Mouse (Mus musculus) hindbrain, embryonic 14.5 days (tissue): ENCODE data around the gene Nr2e1. TPM values are rescaled to one million over a fixed set of nuclear protein-coding genes. Genes with fewer than 3 reads are reported as not detected.

Experiments used
- ATAC-seq: fragments of 200-750 bp; cut with Nextera tagmentation; 2 replicates; pipeline ENCODE4 v1.8.0; 2017; ENCODE audit warnings: moderate number of reproducible peaks, mild to moderate bottlenecking, moderate TSS enrichment, moderate library complexity; ENCODE audit not compliant: low FRiP score
- DNase-seq: peaks from one replicate; pipeline ENCODE4 v3.0.0-alpha.2; 2015; ENCODE audit warnings: low spot score
- H3K27ac ChIP-seq: fragments of 300-500 bp; sonication (generic); 2 replicates; pipeline ENCODE4 v1.5.1; 2014; ENCODE audit warnings: mild to moderate bottlenecking, moderate library complexity
- H3K27me3 ChIP-seq: fragments of 300-500 bp; sonication (generic); 2 replicates; pipeline ENCODE4 v1.6.1; 2014; ENCODE audit warnings: mild to moderate bottlenecking, low read length, mixed read lengths; ENCODE audit not compliant: control insufficient read depth, insufficient read depth
- H3K36me3 ChIP-seq: fragments of 300-500 bp; sonication (generic); replicated peaks from 2 replicates; pipeline ENCODE4 v1.6.1; 2014; ENCODE audit not compliant: control insufficient read depth, insufficient read depth
- H3K4me1 ChIP-seq: fragments of 300-500 bp; sonication (generic); replicated peaks from 2 replicates; pipeline ENCODE4 v1.6.1; 2014; ENCODE audit warnings: antibody characterized with exemption, low read length, mixed read lengths; ENCODE audit not compliant: control insufficient read depth, insufficient read depth
- H3K4me2 ChIP-seq: fragments of 300-500 bp; sonication (generic); replicated peaks from 2 replicates; pipeline ENCODE4 v1.6.1; 2014; ENCODE audit warnings: mild to moderate bottlenecking, moderate library complexity
- H3K4me3 ChIP-seq: fragments of 300-500 bp; sonication (generic); replicated peaks from 2 replicates; pipeline ENCODE4 v1.5.1; 2014; ENCODE audit warnings: mild to moderate bottlenecking, low read length
- H3K9ac ChIP-seq: fragments of 300-500 bp; sonication (generic); 2 replicates; pipeline ENCODE4 v1.6.1; 2014
- H3K9me3 ChIP-seq: fragments of 300-500 bp; sonication (generic); 2 replicates; pipeline ENCODE4 v1.6.1; 2016; ENCODE audit warnings: low read length; ENCODE audit not compliant: control insufficient read depth
- WGBS: fragments of 180-500 bp; shearing (Covaris S2); extraction: QIAGEN DNeasy Blood & Tissue Kit; methylation state at CpG from one replicate; pipeline ENCODE4 v1.1.7; 2014; 5-methylcytosine and 5-hydroxymethylcytosine counted together
- polyA plus RNA-seq: library from polyadenylated mRNA; unstranded; fragments of >200 nt; fragmentation: Nextera tagmentation; extraction: Ambion mirVana; gene quantifications from 2 replicates; pipeline ENCODE4 v1.2.1, GENCODE M21; 2014

Gene Nr2e1
- polyA plus RNA-seq, 1 experiment from 2014 or later: not detected

DNA sequence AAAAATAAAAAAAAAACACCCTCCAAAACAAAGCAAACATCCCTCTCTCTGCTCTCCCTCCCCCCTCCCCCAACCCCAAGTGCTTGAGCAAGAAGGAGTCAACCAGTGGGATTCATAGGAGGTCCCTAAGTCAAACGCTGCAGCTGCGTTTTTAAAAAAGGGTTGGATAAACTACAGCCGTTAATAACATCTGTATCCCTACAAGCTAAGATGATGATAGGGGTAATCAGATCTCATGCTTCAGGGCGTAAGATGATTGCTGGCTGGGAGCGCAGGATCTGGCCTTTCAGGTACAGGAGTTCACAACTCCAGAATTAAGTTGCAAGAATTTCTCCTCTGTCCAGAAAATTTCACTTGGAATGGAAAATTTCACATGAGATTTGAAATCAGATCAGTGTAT, 6.1 kb upstream of the Nr2e1 start:
- no peak overlapping the region for H3K4me2 ChIP-seq
- ATAC-seq (no peak), DNase-seq (no peak)
- peaks cover 5% of the 10 kb centered on the region; the same call in 1 of the 2 replicates for H3K9me3 ChIP-seq
- no peaks in the 10 kb centered on the region for H3K36me3 ChIP-seq
- WGBS: 2% methylated on average over 5 of the region's 5 CpGs
- H3K27ac ChIP-seq: no peak overlapping the region
- peaks cover under 1% of the 10 kb centered on the region; the same call in 1 of the 2 replicates for H3K4me1 ChIP-seq
- H3K4me3 ChIP-seq: no peak overlapping the region
- H3K9ac ChIP-seq: no peak overlapping the region
- H3K27me3 ChIP-seq: peaks cover 99% of the 10 kb centered on the region

DNA sequence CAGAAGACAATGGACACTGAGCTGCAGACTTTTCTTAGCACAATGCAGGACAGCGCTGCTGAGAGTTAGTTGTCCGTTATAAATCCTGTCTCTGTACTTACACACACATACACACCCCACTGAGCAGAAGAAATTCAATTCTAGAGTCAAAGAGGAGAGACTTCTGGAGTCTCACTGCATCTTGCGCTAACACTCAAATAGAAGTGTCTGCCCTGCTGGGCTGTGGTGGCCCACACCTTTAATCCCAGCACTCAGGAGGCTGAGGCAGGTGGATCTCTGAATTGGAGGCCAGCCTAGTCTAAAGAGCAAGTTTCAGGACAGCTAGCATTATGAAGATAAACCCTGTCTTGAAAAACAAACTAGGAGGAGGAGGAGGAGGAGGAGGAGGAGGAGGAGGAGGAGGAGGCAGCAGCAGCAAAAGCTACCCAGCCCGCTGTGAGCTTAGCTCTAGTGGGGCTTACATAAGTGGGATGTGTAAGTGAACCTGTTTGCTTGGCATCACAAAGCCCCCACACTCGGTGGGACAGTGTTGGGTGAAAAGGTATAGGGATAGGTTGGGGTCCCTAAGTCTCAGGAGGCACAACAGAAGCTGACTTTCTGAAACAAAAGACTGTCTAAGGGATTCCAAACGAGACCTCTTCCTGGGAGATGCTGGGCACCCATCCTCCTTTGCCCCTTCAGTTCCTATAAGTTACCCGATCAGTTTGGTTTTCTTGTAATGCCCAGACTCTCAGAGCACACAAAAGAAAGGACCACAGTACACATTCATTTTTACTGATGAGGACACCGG, 4.7 kb upstream of the Nr2e1 start:
- H3K27ac ChIP-seq: no peak overlapping the region
- no peak overlapping the region for H3K9ac ChIP-seq
- H3K4me1 ChIP-seq: peaks cover 10% of the 10 kb centered on the region; the same call in 1 of the 2 replicates
- no peak overlapping the region for H3K4me2 ChIP-seq
- whole genome bisulfite sequencing: 1% methylated on average over 8 of the region's 8 CpGs
- no peaks in the 10 kb centered on the region for H3K36me3 ChIP-seq
- DNase-seq (no peak), ATAC-seq (no peak)
- peaks cover 5% of the 10 kb centered on the region; the same call in 1 of the 2 replicates for H3K9me3 ChIP-seq
- H3K27me3 ChIP-seq: peaks cover 99% of the 10 kb centered on the region
- H3K4me3 ChIP-seq: no peak overlapping the region

DNA sequence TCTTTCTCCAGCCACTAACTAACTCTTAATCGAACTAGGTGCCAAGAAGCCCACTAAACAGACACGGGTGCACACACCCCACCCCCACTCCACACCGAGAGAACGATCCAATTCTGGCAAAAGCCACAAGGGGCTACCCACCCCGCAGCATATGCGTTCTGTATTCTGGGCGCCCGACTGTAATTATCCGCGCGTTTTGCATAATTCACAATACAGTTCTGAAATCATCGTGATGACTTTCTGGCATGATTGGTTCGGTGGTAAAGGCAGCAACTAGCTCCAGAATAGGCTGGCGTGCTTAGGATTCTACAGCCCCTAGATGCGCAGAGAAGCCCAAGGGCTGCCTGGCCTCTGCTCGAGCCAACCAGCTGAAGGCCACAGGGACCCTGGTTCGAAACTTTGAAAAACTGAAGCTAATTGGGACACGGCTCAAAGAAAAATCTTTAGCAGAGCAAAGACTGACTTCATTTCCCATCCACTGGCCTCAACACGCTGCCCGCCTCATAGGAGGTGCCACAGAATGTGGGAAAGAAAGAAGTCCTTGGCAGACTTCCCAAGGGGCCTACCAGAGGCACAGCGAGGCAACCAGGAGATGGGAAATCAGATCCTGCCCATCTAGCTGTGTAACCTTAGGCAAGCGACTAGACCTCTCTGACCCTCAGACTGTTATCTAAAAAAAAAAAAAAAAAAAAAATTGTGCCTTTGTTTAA, 2.3 kb upstream of the Nr2e1 start:
- Histone ChIP-seq H3K4me2 (no peak overlapping the region), H3K27me3 (peaks cover 98% of the 10 kb centered on the region), H3K9me3 (peaks cover 5% of the 10 kb centered on the region; the same call in 1 of the 2 replicates), H3K27ac (no peak overlapping the region), H3K36me3 (no peaks in the 10 kb centered on the region), H3K4me1 (peaks cover 10% of the 10 kb centered on the region; the same call in 1 of the 2 replicates), H3K9ac (no peak overlapping the region), H3K4me3 (no peak overlapping the region)
- DNase-seq (no peak), ATAC-seq (no peak)
- WGBS: 3% methylated on average over 22 of the region's 22 CpGs

DNA sequence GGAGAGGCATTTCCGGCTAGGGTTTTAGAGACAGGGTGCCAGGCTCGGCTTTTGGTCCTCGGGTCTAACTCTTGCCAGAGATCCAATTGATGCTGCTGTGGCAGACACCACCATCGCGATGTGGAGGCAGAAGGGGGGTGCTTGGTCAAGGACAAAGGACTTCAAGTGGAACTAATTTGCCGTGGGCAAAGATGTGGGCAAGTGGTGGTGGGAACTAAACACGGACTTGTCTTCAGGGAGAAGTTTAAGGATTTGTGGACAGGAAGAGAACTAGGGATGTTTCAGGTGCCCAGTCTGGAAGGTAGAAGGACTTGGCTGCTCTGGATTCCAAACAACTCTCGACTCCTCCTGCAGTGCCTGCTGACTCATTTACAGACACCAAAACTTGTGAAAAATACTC, 1.7 kb upstream of the Nr2e1 start:
- H3K9me3 ChIP-seq: peaks cover 5% of the 10 kb centered on the region; the same call in 1 of the 2 replicates
- no peak overlapping the region for H3K27ac ChIP-seq
- H3K4me1 ChIP-seq: peaks cover 10% of the 10 kb centered on the region; the same call in 1 of the 2 replicates
- no peak overlapping the region for H3K4me3 ChIP-seq
- H3K4me2 ChIP-seq: no peak overlapping the region
- 2% methylated on average over 8 of the region's 8 CpGs for WGBS
- H3K9ac ChIP-seq: no peak overlapping the region
- peaks cover 98% of the 10 kb centered on the region for H3K27me3 ChIP-seq
- no peaks in the 10 kb centered on the region for H3K36me3 ChIP-seq
- DNase-seq (no peak), ATAC-seq (no peak)

DNA sequence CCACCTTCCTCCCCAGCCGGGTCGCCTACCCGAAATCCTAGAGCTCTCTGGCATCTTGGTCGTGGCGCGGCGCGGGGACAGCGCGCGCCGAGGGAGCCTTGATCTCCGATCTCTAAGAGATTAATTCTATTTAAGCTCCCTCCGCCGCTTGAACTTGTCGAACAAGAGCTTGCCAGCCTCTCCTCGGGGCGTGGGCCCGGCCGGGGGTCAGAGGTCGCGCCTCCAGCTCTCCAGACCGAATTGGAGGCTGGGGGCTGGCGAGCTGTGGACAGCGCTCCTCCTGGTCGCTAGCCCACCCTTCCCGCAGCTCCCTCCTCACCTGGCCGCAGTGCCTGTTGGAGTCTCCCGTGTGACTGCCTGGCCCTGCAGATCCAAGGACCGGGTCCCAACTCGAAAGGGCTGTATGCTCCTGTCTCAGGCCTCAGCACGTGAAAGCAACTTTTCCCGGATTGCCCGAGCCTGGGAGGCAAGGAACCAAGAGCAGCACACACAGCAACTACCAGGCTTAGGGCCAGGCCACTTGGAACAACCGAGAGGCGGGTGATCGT, 1.1 kb upstream of the Nr2e1 start:
- H3K36me3 ChIP-seq: no peaks in the 10 kb centered on the region
- WGBS: 1% methylated on average over 37 of the region's 37 CpGs
- H3K27me3 ChIP-seq: peaks cover 98% of the 10 kb centered on the region
- peak overlapping the region; percentile 14 for H3K4me3 ChIP-seq
- peak overlapping the region; percentile 35 for H3K4me2 ChIP-seq
- ATAC-seq: no peak
- no peak for DNase-seq
- H3K27ac ChIP-seq: no peak overlapping the region
- H3K4me1 ChIP-seq: peaks cover 14% of the 10 kb centered on the region
- H3K9ac ChIP-seq: no peak overlapping the region
- H3K9me3 ChIP-seq: peaks cover 5% of the 10 kb centered on the region; the same call in 1 of the 2 replicates

DNA sequence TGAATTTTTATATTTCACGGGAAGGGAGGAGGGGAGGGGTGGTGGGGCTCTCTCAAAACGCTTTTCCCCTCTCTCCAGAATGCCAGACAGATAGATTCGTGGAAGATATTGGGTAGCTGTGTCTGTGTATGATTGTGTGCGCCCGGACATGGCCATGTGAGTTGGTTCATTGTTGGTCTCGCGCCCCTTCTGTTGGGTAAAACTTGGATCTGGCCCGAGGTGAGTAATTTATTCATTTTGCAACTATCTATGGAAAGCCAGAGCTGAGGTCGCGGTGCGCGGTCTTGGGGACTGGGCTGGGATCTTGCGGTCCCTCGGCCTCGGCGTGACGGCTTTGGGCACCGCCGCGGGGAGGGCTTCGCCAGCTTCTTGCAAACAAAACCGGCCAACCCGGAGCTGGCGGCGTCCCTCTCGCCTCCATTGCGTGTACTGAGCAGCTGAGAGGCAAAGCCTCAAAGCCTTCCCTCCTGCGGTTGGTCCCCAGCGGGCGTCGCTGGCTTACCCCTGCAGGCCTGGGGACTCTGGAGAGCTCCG, 537 bp upstream of the Nr2e1 start:
- peak overlapping the region; percentile 35 for H3K4me2 ChIP-seq
- peaks cover 5% of the 10 kb centered on the region; the same call in 1 of the 2 replicates for H3K9me3 ChIP-seq
- H3K27me3 ChIP-seq: peaks cover 98% of the 10 kb centered on the region
- no peak overlapping the region for H3K27ac ChIP-seq
- WGBS: 2% methylated on average over 31 of the region's 32 CpGs
- DNase-seq: no peak
- H3K9ac ChIP-seq: no peak overlapping the region
- H3K36me3 ChIP-seq: no peaks in the 10 kb centered on the region
- peak overlapping the region; percentile 14 for H3K4me3 ChIP-seq
- H3K4me1 ChIP-seq: peaks cover 17% of the 10 kb centered on the region
- ATAC-seq: no peak

DNA sequence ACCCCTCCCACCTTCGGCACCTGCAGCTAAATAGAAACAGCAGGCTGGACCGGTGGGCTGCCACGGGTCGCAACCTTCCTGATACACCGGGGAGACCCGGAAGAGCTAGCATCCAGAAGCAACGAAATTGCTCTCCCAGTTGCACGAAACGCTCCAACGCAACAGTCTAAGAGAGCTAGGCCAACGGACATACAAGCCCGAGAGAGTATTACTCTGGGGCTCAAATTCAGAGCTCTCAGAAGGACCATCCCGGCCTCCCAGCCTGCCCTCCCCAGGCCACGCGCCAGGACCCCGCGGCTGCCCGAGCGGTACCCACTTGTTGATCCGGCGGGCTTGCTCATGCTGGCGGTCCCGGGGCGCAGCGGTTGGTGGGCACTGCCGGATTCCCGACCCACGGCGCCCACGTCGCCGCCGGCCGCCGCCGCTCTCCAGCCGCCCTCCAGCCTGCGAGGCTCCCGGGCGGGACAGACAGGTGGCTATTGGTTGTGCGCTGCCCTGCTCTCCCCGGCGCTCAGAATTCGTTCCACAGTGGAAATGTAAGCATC, 794 bp downstream of the Nr2e1 start:
- Histone ChIP-seq H3K9ac (no peak overlapping the region), H3K9me3 (peaks cover 5% of the 10 kb centered on the region; the same call in 1 of the 2 replicates), H3K4me3 (no peak overlapping the region; the same call in 1 of the 2 replicates), H3K4me1 (peaks cover 17% of the 10 kb centered on the region), H3K36me3 (no peaks in the 10 kb centered on the region), H3K27ac (no peak overlapping the region), H3K4me2 (peak overlapping the region; percentile 35), H3K27me3 (peaks cover 98% of the 10 kb centered on the region)
- DNase-seq (no peak), ATAC-seq (no peak)
- under 1% methylated on average over 44 of the region's 44 CpGs for WGBS

DNA sequence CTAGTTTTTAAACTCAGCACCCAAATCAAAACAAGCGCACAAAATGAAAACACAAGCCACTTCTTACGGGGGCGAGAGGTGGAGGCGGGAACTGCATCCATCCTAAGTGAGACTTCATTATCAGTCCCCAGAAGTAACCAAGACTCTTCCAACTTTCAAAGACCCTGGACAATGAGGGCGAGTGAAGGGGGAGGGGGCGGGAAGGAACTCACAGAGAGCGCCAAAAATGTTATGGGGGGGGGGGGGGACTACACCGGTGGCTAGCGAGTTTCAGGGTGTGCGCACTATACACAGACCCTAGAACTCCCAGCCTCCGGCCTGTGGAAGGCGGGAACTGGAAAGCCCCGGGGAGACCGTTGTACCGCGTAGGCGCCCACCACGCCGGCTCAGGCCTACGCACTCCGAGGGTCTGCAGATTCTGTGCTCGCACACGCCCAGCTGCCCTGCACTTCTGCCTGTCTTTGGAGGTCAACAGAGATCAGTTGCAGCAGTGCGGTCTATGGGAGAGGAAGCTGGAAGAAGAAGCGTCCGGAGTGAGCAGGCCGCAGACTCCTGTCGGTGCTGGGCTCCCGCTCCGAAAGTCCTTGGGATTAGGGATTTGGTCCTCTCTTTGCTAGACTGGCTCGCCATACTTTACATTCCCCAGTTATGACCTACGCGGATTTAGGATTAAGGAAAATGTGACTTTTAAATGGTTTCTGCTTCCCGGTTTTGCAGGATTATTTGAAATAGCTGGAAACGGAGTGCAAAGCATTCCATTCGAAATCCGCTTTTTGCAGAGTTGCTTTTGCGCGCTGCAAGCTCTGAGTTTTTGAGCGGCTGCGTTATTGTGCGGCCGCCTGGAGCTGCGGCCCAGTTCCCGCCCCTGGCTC, 1.5 kb downstream of the Nr2e1 start:
- peak; percentile 64 for DNase-seq
- WGBS: under 1% methylated on average over 43 of the region's 45 CpGs
- no peak overlapping the region for H3K27ac ChIP-seq
- peaks cover 17% of the 10 kb centered on the region for H3K4me1 ChIP-seq
- peaks cover 5% of the 10 kb centered on the region; the same call in 1 of the 2 replicates for H3K9me3 ChIP-seq
- H3K9ac ChIP-seq: no peak overlapping the region
- H3K4me3 ChIP-seq: no peak overlapping the region; the same call in 1 of the 2 replicates
- no peak overlapping the region for H3K4me2 ChIP-seq
- H3K27me3 ChIP-seq: peaks cover 99% of the 10 kb centered on the region
- H3K36me3 ChIP-seq: no peaks in the 10 kb centered on the region
- no peak for ATAC-seq
